Mouse (Mus musculus): Measurements from ENCODE around the gene Smad1. TPM values are rescaled to one million over a fixed set of nuclear protein-coding genes. Genes with fewer than 3 reads are reported as not detected.

Gene Smad1
- polyA plus RNA-seq, 1 experiment from 2014 or later: 26.1 TPM

- Histone ChIP-seq H3K27me3 (ENCODE audit: control insufficient read depth, insufficient read depth, low read length) (no peaks in the 10 kb centered on the region), H3K27ac (replicated peaks in 1 of 2; ENCODE audit: control insufficient read depth in 1 of 2, insufficient read depth in 1 of 2, low read depth in 2 of 2, low read length in 2 of 2) (no peak overlapping the region), H3K4me3 (ENCODE audit: control insufficient read depth in 1 of 2, insufficient read depth in 1 of 2, low read depth in 1 of 2, low read length in 2 of 2) (no peak overlapping the region), H3K9me3 (ENCODE audit: control insufficient read depth, low read length) (no peaks in the 10 kb centered on the region), H3K9ac (ENCODE audit: low read length) (no peak overlapping the region), H3K4me1 (ENCODE audit: control insufficient read depth in 2 of 2, insufficient read depth in 2 of 2, low read length in 2 of 2) (peaks cover 15 to 33% of the 10 kb centered on the region in 2 experiments), H3K4me2 (ENCODE audit: low read length) (no peak overlapping the region), H3K36me3 (ENCODE audit: control insufficient read depth, insufficient read depth, low read length) (peaks cover 39% of the 10 kb centered on the region)
- 92% methylated on average over 9 of the region's 9 CpGs for WGBS
- no peak for ATAC-seq (ENCODE audit: insufficient number of reproducible peaks, insufficient read depth, low FRiP score, low read depth)
Measured at GRCm38 (mm10) chr8:79366227-79366626, 33.1 kb downstream of the Smad1 start.

GRCm38 (mm10) chr8:79365707-79366106, 33.6 kb downstream of the Smad1 start:
- peaks cover 35% of the 10 kb centered on the region for H3K36me3 ChIP-seq (ENCODE audit: control insufficient read depth, insufficient read depth, low read length)
- no peak overlapping the region for H3K4me2 ChIP-seq (ENCODE audit: low read length)
- no peaks in the 10 kb centered on the region for H3K9me3 ChIP-seq (ENCODE audit: control insufficient read depth, low read length)
- WGBS: 60% methylated on average over 3 of the region's 3 CpGs
- no peaks in the 10 kb centered on the region for H3K27me3 ChIP-seq (ENCODE audit: control insufficient read depth, insufficient read depth, low read length)
- H3K4me3 ChIP-seq (ENCODE audit: control insufficient read depth in 1 of 2, insufficient read depth in 1 of 2, low read depth in 1 of 2, low read length in 2 of 2): no peak overlapping the region
- peak overlapping the region in 1 of 2 experiments; percentile 12; a peak in 1 of 4 replicates for H3K27ac ChIP-seq (replicated peaks in 1 of 2; ENCODE audit: control insufficient read depth in 1 of 2, insufficient read depth in 1 of 2, low read depth in 2 of 2, low read length in 2 of 2)
- H3K4me1 ChIP-seq (ENCODE audit: control insufficient read depth in 2 of 2, insufficient read depth in 2 of 2, low read length in 2 of 2): peaks cover 17 to 38% of the 10 kb centered on the region in 2 experiments
- H3K9ac ChIP-seq (ENCODE audit: low read length): no peak overlapping the region
- ATAC-seq (ENCODE audit: insufficient number of reproducible peaks, insufficient read depth, low FRiP score, low read depth): no peak

GRCm38 (mm10) chr8:79364806-79365205, 34.5 kb downstream of the Smad1 start:
- H3K4me1 ChIP-seq (ENCODE audit: control insufficient read depth in 2 of 2, insufficient read depth in 2 of 2, low read length in 2 of 2): peaks cover 22 to 42% of the 10 kb centered on the region in 2 experiments
- ATAC-seq (ENCODE audit: insufficient number of reproducible peaks, insufficient read depth, low FRiP score, low read depth): no peak

GRCm38 (mm10) chr8:79362430-79362829, 36.9 kb downstream of the Smad1 start:
- H3K4me1 ChIP-seq (ENCODE audit: control insufficient read depth in 2 of 2, insufficient read depth in 2 of 2, low read length in 2 of 2): peaks cover 22 to 37% of the 10 kb centered on the region in 2 experiments
- 14% methylated on average over 2 of the region's 2 CpGs for WGBS
- H3K9me3 ChIP-seq (ENCODE audit: control insufficient read depth, low read length): no peaks in the 10 kb centered on the region
- no peaks in the 10 kb centered on the region for H3K27me3 ChIP-seq (ENCODE audit: control insufficient read depth, insufficient read depth, low read length)
- no peak overlapping the region for H3K9ac ChIP-seq (ENCODE audit: low read length)
- ATAC-seq (ENCODE audit: insufficient number of reproducible peaks, insufficient read depth, low FRiP score, low read depth): no peak
- peaks cover 16% of the 10 kb centered on the region for H3K36me3 ChIP-seq (ENCODE audit: control insufficient read depth, insufficient read depth, low read length)
- no peak overlapping the region for H3K27ac ChIP-seq (replicated peaks in 1 of 2; ENCODE audit: control insufficient read depth in 1 of 2, insufficient read depth in 1 of 2, low read depth in 2 of 2, low read length in 2 of 2)
- no peak overlapping the region for H3K4me3 ChIP-seq (ENCODE audit: control insufficient read depth in 1 of 2, insufficient read depth in 1 of 2, low read depth in 1 of 2, low read length in 2 of 2)
- H3K4me2 ChIP-seq (ENCODE audit: low read length): no peak overlapping the region

More at GRCm38 (mm10) chr8:79364806-79365205, 34.5 kb downstream of the Smad1 start:
- H3K9me3 ChIP-seq (ENCODE audit: control insufficient read depth, low read length): no peaks in the 10 kb centered on the region
- H3K4me3 ChIP-seq (ENCODE audit: control insufficient read depth in 1 of 2, insufficient read depth in 1 of 2, low read depth in 1 of 2, low read length in 2 of 2): no peak overlapping the region
- no peak overlapping the region for H3K4me2 ChIP-seq (ENCODE audit: low read length)
- peaks cover 27% of the 10 kb centered on the region for H3K36me3 ChIP-seq (ENCODE audit: control insufficient read depth, insufficient read depth, low read length)
- no peak overlapping the region; a peak in 1 of 4 replicates for H3K27ac ChIP-seq (replicated peaks in 1 of 2; ENCODE audit: control insufficient read depth in 1 of 2, insufficient read depth in 1 of 2, low read depth in 2 of 2, low read length in 2 of 2)
- no peaks in the 10 kb centered on the region for H3K27me3 ChIP-seq (ENCODE audit: control insufficient read depth, insufficient read depth, low read length)
- 78% methylated on average over 8 of the region's 8 CpGs for WGBS
- H3K9ac ChIP-seq (ENCODE audit: low read length): no peak overlapping the region

GRCm38 (mm10) chr8:79360774-79361527, 38.4 kb downstream of the Smad1 start:
- Histone ChIP-seq H3K4me2 (ENCODE audit: low read length) (no peak overlapping the region), H3K4me3 (ENCODE audit: control insufficient read depth in 1 of 2, insufficient read depth in 1 of 2, low read depth in 1 of 2, low read length in 2 of 2) (no peak overlapping the region), H3K36me3 (ENCODE audit: control insufficient read depth, insufficient read depth, low read length) (peaks cover 25% of the 10 kb centered on the region), H3K4me1 (ENCODE audit: control insufficient read depth in 2 of 2, insufficient read depth in 2 of 2, low read length in 2 of 2) (peaks cover 22 to 35% of the 10 kb centered on the region in 2 experiments), H3K27me3 (ENCODE audit: control insufficient read depth, insufficient read depth, low read length) (no peaks in the 10 kb centered on the region), H3K27ac (replicated peaks in 1 of 2; ENCODE audit: control insufficient read depth in 1 of 2, insufficient read depth in 1 of 2, low read depth in 2 of 2, low read length in 2 of 2) (peak overlapping the region; percentile 47 to 50; a peak in 3 of 4 replicates), H3K9ac (ENCODE audit: low read length) (no peak overlapping the region), H3K9me3 (ENCODE audit: control insufficient read depth, low read length) (no peaks in the 10 kb centered on the region)
- whole genome bisulfite sequencing: 58% methylated on average over 6 of the region's 6 CpGs
- no peak for ATAC-seq (ENCODE audit: insufficient number of reproducible peaks, insufficient read depth, low FRiP score, low read depth)

- no peaks in the 10 kb centered on the region for H3K9me3 ChIP-seq (ENCODE audit: control insufficient read depth, low read length)
- no peak overlapping the region for H3K4me3 ChIP-seq (ENCODE audit: control insufficient read depth in 1 of 2, insufficient read depth in 1 of 2, low read depth in 1 of 2, low read length in 2 of 2)
- H3K27me3 ChIP-seq (ENCODE audit: control insufficient read depth, insufficient read depth, low read length): no peaks in the 10 kb centered on the region
- H3K36me3 ChIP-seq (ENCODE audit: control insufficient read depth, insufficient read depth, low read length): peaks cover 30% of the 10 kb centered on the region
- no peak for ATAC-seq (ENCODE audit: insufficient number of reproducible peaks, insufficient read depth, low FRiP score, low read depth)
- peak overlapping the region; percentile 47 to 50; a peak in 3 of 4 replicates for H3K27ac ChIP-seq (replicated peaks in 1 of 2; ENCODE audit: control insufficient read depth in 1 of 2, insufficient read depth in 1 of 2, low read depth in 2 of 2, low read length in 2 of 2)
- 75% methylated on average over 9 of the region's 9 CpGs for WGBS
- H3K4me1 ChIP-seq (ENCODE audit: control insufficient read depth in 2 of 2, insufficient read depth in 2 of 2, low read length in 2 of 2): peaks cover 17 to 28% of the 10 kb centered on the region in 2 experiments
- H3K9ac ChIP-seq (ENCODE audit: low read length): no peak overlapping the region
- H3K4me2 ChIP-seq (ENCODE audit: low read length): no peak overlapping the region
Measured at GRCm38 (mm10) chr8:79360302-79360701, 39.0 kb downstream of the Smad1 start.

GRCm38 (mm10) chr8:79355721-79356434, 43.4 kb downstream of the Smad1 start:
- WGBS: 76% methylated on average over 16 of the region's 16 CpGs
- no peak for ATAC-seq (ENCODE audit: insufficient number of reproducible peaks, insufficient read depth, low FRiP score, low read depth)
- Histone ChIP-seq H3K4me3 (ENCODE audit: control insufficient read depth in 1 of 2, insufficient read depth in 1 of 2, low read depth in 1 of 2, low read length in 2 of 2) (no peak overlapping the region), H3K36me3 (ENCODE audit: control insufficient read depth, insufficient read depth, low read length) (peaks cover 63% of the 10 kb centered on the region), H3K4me2 (ENCODE audit: low read length) (no peak overlapping the region), H3K27ac (replicated peaks in 1 of 2; ENCODE audit: control insufficient read depth in 1 of 2, insufficient read depth in 1 of 2, low read depth in 2 of 2, low read length in 2 of 2) (no peak overlapping the region), H3K9ac (ENCODE audit: low read length) (no peak overlapping the region), H3K4me1 (ENCODE audit: control insufficient read depth in 2 of 2, insufficient read depth in 2 of 2, low read length in 2 of 2) (peaks cover 6% of the 10 kb centered on the region in 2 experiments), H3K9me3 (ENCODE audit: control insufficient read depth, low read length) (no peaks in the 10 kb centered on the region), H3K27me3 (ENCODE audit: control insufficient read depth, insufficient read depth, low read length) (no peaks in the 10 kb centered on the region)
